Mouse (Mus musculus) hindbrain, embryonic 14.5 days (tissue): ENCODE measurements at regions not wholly inside any gene's neighbourhood (a gene's known extent, or its start where the extent isn't known, plus 50 kb on each side); places are given as distances from the start of the nearest gene placed in this dataset.

ENCODE experiments used
- ATAC-seq: fragments of 200-750 bp; cut with Nextera tagmentation; 2 replicates; pipeline ENCODE4 v1.8.0; 2017; ENCODE audit warnings: moderate number of reproducible peaks, mild to moderate bottlenecking, moderate TSS enrichment, moderate library complexity; ENCODE audit not compliant: low FRiP score
- DNase-seq: peaks from one replicate; pipeline ENCODE4 v3.0.0-alpha.2; 2015; ENCODE audit warnings: low spot score
- H3K27ac ChIP-seq: fragments of 300-500 bp; sonication (generic); 2 replicates; pipeline ENCODE4 v1.5.1; 2014; ENCODE audit warnings: mild to moderate bottlenecking, moderate library complexity
- H3K27me3 ChIP-seq: fragments of 300-500 bp; sonication (generic); 2 replicates; pipeline ENCODE4 v1.6.1; 2014; ENCODE audit warnings: mild to moderate bottlenecking, low read length, mixed read lengths; ENCODE audit not compliant: control insufficient read depth, insufficient read depth
- H3K36me3 ChIP-seq: fragments of 300-500 bp; sonication (generic); replicated peaks from 2 replicates; pipeline ENCODE4 v1.6.1; 2014; ENCODE audit not compliant: control insufficient read depth, insufficient read depth
- H3K4me1 ChIP-seq: fragments of 300-500 bp; sonication (generic); replicated peaks from 2 replicates; pipeline ENCODE4 v1.6.1; 2014; ENCODE audit warnings: antibody characterized with exemption, low read length, mixed read lengths; ENCODE audit not compliant: control insufficient read depth, insufficient read depth
- H3K4me2 ChIP-seq: fragments of 300-500 bp; sonication (generic); replicated peaks from 2 replicates; pipeline ENCODE4 v1.6.1; 2014; ENCODE audit warnings: mild to moderate bottlenecking, moderate library complexity
- H3K4me3 ChIP-seq: fragments of 300-500 bp; sonication (generic); replicated peaks from 2 replicates; pipeline ENCODE4 v1.5.1; 2014; ENCODE audit warnings: mild to moderate bottlenecking, low read length
- H3K9ac ChIP-seq: fragments of 300-500 bp; sonication (generic); 2 replicates; pipeline ENCODE4 v1.6.1; 2014
- H3K9me3 ChIP-seq: fragments of 300-500 bp; sonication (generic); 2 replicates; pipeline ENCODE4 v1.6.1; 2016; ENCODE audit warnings: low read length; ENCODE audit not compliant: control insufficient read depth
- WGBS: fragments of 180-500 bp; shearing (Covaris S2); extraction: QIAGEN DNeasy Blood & Tissue Kit; methylation state at CpG from one replicate; pipeline ENCODE4 v1.1.7; 2014; 5-methylcytosine and 5-hydroxymethylcytosine counted together

DNA sequence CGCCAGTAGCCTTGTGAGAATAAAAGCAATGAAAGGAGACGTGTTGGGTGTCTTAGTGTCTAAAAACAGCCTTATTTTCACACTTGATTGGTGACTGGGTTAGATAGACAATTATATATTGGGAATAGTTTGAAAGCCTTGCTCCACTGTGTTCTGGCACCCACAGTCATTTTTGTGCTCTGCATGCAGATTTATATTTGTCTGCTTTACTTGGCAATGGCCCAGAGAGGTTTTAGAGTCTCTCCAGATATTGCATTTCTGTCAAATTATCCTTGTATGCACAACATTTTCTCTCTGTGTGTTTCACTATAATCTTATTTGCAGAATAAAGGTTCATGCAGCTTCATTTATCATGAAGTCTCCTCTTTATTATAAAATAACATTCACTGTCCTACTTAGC, 250.2 kb upstream of the Gcfc2 start:
- no peaks in the 10 kb centered on the region for H3K27me3 ChIP-seq
- no peak overlapping the region for H3K27ac ChIP-seq
- ATAC-seq = no peak
- H3K4me2 ChIP-seq = no peak overlapping the region
- 63% methylated on average over 2 of the region's 2 CpGs for WGBS
- H3K4me1 ChIP-seq = no peaks in the 10 kb centered on the region
- H3K9me3 ChIP-seq = no peaks in the 10 kb centered on the region
- no peak for DNase-seq
- no peak overlapping the region for H3K9ac ChIP-seq
- H3K36me3 ChIP-seq = no peaks in the 10 kb centered on the region
- H3K4me3 ChIP-seq = no peak overlapping the region

DNA sequence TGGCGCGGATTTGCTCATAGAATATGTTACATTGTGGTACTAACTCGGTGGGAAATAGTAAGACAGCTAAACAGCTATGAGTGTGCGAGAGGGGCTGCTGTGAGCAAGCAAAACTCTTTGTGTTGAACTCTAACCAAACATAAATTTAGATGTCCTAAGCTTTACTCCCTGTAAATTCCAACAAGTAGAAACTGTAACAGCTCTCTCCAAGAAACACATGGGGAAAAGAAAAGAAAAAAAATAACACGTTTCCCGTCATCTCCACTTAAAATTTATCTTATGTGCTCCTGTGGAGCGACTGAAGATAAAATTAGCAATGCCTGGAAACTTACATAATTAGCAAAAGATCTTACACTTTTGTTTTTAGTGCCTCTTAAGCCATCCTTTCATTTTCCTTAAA, 226.2 kb upstream of the Gcfc2 start:
- ATAC-seq (no peak), DNase-seq (no peak)
- Histone ChIP-seq H3K27ac (no peak overlapping the region), H3K4me3 (no peak overlapping the region), H3K4me1 (no peaks in the 10 kb centered on the region), H3K27me3 (no peaks in the 10 kb centered on the region), H3K36me3 (no peaks in the 10 kb centered on the region), H3K4me2 (no peak overlapping the region), H3K9ac (no peak overlapping the region), H3K9me3 (no peaks in the 10 kb centered on the region)
- WGBS = 85% methylated on average over 7 of the region's 7 CpGs

DNA sequence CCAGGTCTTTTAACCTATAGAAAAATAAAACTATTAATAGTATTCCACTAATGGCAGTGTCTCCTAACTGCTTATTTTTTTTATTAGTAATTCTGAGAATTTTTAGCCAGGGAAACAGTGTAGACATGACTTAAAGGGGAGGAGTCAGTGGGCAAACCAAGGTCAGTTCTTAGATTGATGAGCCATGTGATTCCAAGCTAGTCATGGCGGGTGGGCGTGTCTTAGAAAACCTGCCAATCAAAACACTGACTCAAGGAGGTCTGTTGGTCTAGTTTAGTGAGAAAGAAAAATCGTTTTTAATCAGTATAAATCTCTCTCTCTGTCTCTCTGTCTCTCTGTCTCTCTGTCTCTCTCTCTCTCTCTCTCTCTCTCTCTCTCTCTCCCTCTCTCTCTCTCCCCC, 225.3 kb upstream of the Gcfc2 start:
- no peaks in the 10 kb centered on the region for H3K9me3 ChIP-seq
- no peak overlapping the region for H3K4me2 ChIP-seq
- H3K4me1 ChIP-seq = no peaks in the 10 kb centered on the region
- no peak overlapping the region for H3K9ac ChIP-seq
- H3K4me3 ChIP-seq = no peak overlapping the region
- DNase-seq (no peak), ATAC-seq (no peak)
- H3K27ac ChIP-seq = no peak overlapping the region
- 85% methylated on average over 3 of the region's 3 CpGs for WGBS
- no peaks in the 10 kb centered on the region for H3K27me3 ChIP-seq
- no peaks in the 10 kb centered on the region for H3K36me3 ChIP-seq

DNA sequence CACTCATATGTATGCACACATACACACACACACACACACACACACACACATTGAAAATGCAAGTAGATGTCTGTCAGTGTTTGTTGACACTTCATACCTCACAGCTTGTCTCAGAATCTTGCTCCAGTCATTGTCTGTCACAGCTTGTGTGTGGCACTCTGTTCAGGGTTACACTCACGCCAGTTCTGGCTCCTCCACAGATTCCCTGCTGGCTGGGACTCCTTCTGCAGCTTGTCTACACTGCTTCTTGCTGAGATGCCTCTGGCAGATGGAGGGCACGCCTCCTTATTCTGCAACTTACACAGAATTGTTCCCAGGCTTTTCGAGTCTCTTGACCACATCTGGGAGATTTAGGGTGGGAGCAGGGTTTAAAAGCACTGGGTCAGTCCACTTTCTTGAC, 208.6 kb upstream of the Gcfc2 start:
- no peak overlapping the region for H3K27ac ChIP-seq
- no peak for ATAC-seq
- no peaks in the 10 kb centered on the region for H3K36me3 ChIP-seq
- no peak for DNase-seq
- no peaks in the 10 kb centered on the region for H3K4me1 ChIP-seq
- no peaks in the 10 kb centered on the region for H3K9me3 ChIP-seq
- no peak overlapping the region for H3K9ac ChIP-seq
- H3K4me3 ChIP-seq = no peak overlapping the region
- 60% methylated on average over 3 of the region's 3 CpGs for WGBS
- no peaks in the 10 kb centered on the region for H3K27me3 ChIP-seq
- no peak overlapping the region for H3K4me2 ChIP-seq

DNA sequence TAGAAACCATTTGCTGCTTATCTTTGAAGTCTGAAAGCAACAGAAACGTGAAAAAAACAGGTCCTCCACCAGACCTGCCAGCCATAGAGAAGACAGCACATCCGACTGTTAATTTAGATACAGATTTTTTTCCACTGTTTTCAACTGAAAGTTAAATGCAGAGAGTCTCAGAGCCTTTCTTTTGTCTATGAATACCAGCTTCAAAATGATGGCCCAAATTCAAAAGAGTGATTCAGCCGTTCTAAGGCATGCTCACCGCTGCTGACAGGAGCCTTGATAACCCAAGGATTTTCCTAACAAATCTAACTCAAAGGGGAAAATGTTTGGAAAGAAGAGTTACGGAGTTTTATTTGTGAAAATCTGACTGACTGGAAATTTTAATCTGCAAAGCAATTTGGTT, 207.1 kb upstream of the Gcfc2 start:
- no peak for DNase-seq
- no peaks in the 10 kb centered on the region for H3K4me1 ChIP-seq

DNA sequence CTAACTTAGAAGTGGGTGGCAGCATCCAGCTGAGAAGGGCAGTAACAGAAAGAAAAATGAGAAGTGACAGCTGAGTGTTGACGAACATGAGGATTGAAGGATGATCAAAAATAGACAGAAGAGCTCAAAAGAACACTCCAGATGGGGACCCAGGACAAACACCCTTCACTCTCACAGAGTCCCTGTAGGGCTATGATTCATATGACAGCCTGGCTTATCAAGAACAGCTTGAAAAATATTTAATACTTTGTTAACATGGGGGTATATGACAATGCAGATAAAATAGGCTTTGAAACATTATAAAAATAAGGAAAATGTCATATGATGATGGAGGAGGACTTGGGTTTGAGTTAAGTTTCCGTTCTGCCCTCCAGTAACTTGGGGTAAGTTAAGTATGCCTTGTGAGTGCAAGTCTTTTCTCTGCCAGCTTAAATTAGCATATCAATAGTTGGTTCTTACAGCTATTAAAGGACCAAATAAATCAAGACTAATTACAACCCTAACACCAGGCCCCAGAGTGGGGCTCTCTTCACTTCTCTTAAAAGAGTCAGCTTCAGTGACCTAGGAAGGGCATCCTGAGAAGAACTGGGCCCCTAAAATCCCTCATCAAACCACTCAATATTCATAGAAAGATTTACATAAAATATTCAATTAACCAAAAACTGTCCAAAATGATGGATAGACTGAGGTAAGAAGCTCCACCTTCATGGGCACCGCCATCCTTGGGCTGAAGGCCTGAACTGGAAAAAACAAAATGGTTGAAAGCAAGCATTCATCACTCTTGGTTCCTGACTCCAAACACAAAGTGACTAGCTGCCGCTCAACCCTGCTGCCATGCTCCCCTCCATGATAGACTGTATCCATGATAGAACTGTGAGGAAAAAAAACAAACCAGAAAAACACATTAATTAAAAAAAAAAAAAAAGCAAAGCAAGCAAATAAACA, 198.6 kb upstream of the Gcfc2 start:
- no peaks in the 10 kb centered on the region for H3K36me3 ChIP-seq
- H3K27ac ChIP-seq = no peak overlapping the region
- WGBS = 45% methylated on average over 4 of the region's 4 CpGs
- peak; percentile 69; the same call in 1 of the 2 replicates for ATAC-seq
- no peaks in the 10 kb centered on the region for H3K4me1 ChIP-seq
- no peaks in the 10 kb centered on the region for H3K27me3 ChIP-seq
- no peak overlapping the region for H3K4me3 ChIP-seq
- H3K4me2 ChIP-seq = no peak overlapping the region
- no peaks in the 10 kb centered on the region for H3K9me3 ChIP-seq
- no peak overlapping the region for H3K9ac ChIP-seq
- no peak for DNase-seq

More for the DNA sequence above, 207.1 kb upstream of the Gcfc2 start:
- ATAC-seq = no peak
- no peaks in the 10 kb centered on the region for H3K36me3 ChIP-seq
- H3K27me3 ChIP-seq = no peaks in the 10 kb centered on the region
- H3K9me3 ChIP-seq = no peaks in the 10 kb centered on the region
- no peak overlapping the region for H3K27ac ChIP-seq
- H3K4me3 ChIP-seq = no peak overlapping the region
- WGBS = 73% methylated on average over 5 of the region's 5 CpGs
- no peak overlapping the region for H3K4me2 ChIP-seq
- no peak overlapping the region for H3K9ac ChIP-seq

DNA sequence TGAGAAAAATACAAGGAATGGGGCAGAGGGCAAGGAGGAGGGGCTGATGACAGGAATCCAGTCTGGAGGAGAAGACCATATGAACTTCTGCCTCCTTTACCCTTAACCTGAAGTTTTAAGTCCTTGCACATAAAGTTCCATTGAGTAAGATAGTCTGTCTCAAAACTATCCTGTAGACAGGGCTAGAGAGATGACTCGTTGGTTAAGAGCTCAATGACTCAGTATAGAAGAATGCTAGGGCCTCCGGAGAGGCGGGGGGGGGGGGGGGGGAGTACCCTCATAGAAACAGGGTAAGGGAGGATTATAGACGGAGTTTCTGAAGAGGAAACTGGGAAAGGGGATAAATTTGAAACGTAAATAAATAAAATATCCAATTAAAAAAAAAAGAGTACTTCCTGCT, 191.8 kb upstream of the Gcfc2 start:
- no peak overlapping the region for H3K27ac ChIP-seq
- H3K4me3 ChIP-seq = no peak overlapping the region
- H3K36me3 ChIP-seq = no peaks in the 10 kb centered on the region
- no peaks in the 10 kb centered on the region for H3K4me1 ChIP-seq
- no peaks in the 10 kb centered on the region for H3K9me3 ChIP-seq
- no peak overlapping the region for H3K4me2 ChIP-seq
- no peak overlapping the region for H3K9ac ChIP-seq
- DNase-seq (no peak), ATAC-seq (no peak)
- no peaks in the 10 kb centered on the region for H3K27me3 ChIP-seq
- WGBS = 81% methylated on average over 4 of the region's 5 CpGs

DNA sequence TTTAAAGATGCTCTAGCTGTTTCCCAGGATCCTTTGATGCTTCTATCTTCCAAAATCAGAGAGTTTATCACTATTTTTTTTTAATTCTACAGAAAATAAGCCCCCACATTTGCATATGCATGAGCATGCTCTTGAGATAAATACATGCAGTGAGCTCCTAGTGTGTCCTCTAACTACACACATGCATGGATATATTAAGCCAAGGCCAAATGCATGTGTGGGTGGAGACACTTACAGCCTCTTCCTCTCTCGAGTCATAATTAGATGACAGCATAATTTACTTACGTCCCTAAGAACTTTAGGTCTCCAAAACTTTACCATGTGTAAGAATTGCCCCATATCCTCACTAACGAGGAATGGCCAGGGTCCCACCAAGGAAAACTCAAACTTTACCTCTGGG, 189.9 kb upstream of the Gcfc2 start:
- no peaks in the 10 kb centered on the region for H3K4me1 ChIP-seq
- no peak overlapping the region for H3K4me2 ChIP-seq
- H3K9me3 ChIP-seq = no peaks in the 10 kb centered on the region
- DNase-seq (no peak), ATAC-seq (no peak)
- H3K4me3 ChIP-seq = no peak overlapping the region
- H3K27me3 ChIP-seq = no peaks in the 10 kb centered on the region
- 84% methylated on average over 3 of the region's 3 CpGs for whole genome bisulfite sequencing
- H3K9ac ChIP-seq = no peak overlapping the region
- no peak overlapping the region for H3K27ac ChIP-seq
- H3K36me3 ChIP-seq = no peaks in the 10 kb centered on the region

DNA sequence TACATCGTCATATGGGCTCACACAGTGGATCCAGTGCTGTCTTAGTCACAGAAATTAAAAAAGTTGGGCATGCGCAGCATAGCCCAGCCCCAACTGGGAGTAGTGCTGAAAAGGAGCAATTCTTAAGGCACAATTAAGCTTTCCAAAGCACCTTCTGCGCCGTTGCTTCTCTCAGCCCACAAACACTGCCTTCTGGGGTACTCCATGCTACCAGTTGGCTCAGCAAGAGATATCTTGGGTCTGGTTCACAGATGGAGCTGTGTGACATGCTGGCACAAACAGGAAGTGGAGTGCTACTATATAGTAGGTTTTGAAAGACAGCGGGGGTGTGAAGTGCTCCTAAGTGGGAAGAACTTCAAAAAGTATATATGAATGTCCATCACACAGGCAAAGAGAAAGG, 185.0 kb upstream of the Gcfc2 start:
- 86% methylated on average over 5 of the region's 5 CpGs for WGBS
- Histone ChIP-seq H3K4me1 (no peaks in the 10 kb centered on the region), H3K9ac (no peak overlapping the region), H3K4me2 (no peak overlapping the region), H3K27ac (no peak overlapping the region), H3K9me3 (no peaks in the 10 kb centered on the region), H3K4me3 (no peak overlapping the region), H3K36me3 (no peaks in the 10 kb centered on the region), H3K27me3 (no peaks in the 10 kb centered on the region)
- no peak for DNase-seq
- ATAC-seq = no peak

DNA sequence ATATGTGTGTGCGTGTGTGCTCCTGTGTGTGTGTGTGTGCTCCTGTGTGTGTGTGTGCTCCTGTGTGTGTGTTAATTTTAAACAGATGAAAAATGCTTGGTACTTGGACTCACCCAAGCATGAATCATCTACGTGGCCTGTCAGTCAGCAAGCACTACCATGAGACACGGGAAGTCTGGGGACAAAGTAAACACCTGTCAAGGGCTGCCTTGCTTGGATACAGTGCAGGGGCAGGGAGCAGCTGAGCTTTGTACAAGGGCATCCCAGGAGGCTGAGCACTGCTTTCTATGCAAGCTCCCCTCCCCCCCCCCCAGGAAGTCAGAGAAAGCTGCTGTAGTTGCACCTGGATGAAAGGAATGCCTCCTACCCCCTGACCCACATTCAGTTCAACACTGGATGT, 173.8 kb upstream of the Gcfc2 start:
- DNase-seq (no peak), ATAC-seq (no peak)
- no peaks in the 10 kb centered on the region for H3K27me3 ChIP-seq
- no peak overlapping the region for H3K9ac ChIP-seq
- no peaks in the 10 kb centered on the region for H3K36me3 ChIP-seq
- no peaks in the 10 kb centered on the region for H3K9me3 ChIP-seq
- H3K4me2 ChIP-seq = no peak overlapping the region
- no peaks in the 10 kb centered on the region for H3K4me1 ChIP-seq
- 51% methylated on average over 3 of the region's 3 CpGs for WGBS
- H3K4me3 ChIP-seq = no peak overlapping the region
- no peak overlapping the region for H3K27ac ChIP-seq
